Mouse (Mus musculus): ENCODE results near the gene Xlr5c. TPM values are rescaled to one million over a fixed set of nuclear protein-coding genes. Genes with fewer than 3 reads are reported as not detected.
"Not testable (repeated sequence)": the region's sequence is repeated elsewhere in the genome, so short reads cannot be mapped to it uniquely, and the experiment has no call there.

Gene Xlr5c
- polyA plus RNA-seq, 2 experiments: not detected

DNA sequence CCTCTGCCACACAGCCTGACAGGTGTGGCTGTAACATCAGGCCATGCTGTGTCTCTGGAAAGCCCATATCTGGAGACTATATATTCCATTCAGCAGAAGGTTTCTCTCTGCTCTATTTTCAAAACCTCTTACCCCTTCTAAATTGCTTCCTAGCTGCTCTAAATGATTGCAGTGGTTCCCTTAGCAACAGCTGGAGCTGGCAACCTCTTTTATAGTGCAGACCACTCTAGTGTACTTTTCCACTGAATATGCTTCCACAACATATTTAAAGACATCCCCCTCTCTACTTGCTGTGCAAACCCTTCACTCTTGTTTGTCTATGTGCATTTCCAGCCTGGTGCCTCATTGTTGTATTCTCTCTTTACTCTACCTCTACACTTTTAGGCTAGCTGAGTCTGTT lies 40.8 kb upstream of the Xlr5c start:
- H3K27me3 ChIP-seq (ENCODE audit: control insufficient read depth, insufficient read depth, low read length): no peaks in the 10 kb centered on the region
- no peak overlapping the region for H3K9ac ChIP-seq (replicated peaks)
- DNase-seq (ENCODE audit: low read depth in 3 of 3, low spot score in 3 of 3): no peak
- H3K9me3 ChIP-seq (ENCODE audit: control insufficient read depth, low read length): no peaks in the 10 kb centered on the region
- H3K4me3 ChIP-seq (ENCODE audit: insufficient read depth in 1 of 2, low read depth in 2 of 2, low read length in 2 of 2): no peak overlapping the region
- H3K36me3 ChIP-seq (replicated peaks; ENCODE audit: control insufficient read depth, insufficient read depth, low read depth): no peaks in the 10 kb centered on the region
- TF ChIP-seq EP300 (IDR thresholded peaks at IDR 0.05; ENCODE audit: low read depth) (no peak), CTCF (IDR thresholded peaks at IDR 0.05; ENCODE audit: low read depth) (no peak)
- H3K4me1 ChIP-seq (replicated peaks; ENCODE audit: control insufficient read depth in 2 of 2, insufficient read depth in 2 of 2, low read length in 1 of 2): no peaks in the 10 kb centered on the region
- no peak for ATAC-seq (ENCODE audit: insufficient read depth)
- H3K27ac ChIP-seq: no peak overlapping the region
- H3K4me2 ChIP-seq (ENCODE audit: low read depth): no peak overlapping the region

DNA sequence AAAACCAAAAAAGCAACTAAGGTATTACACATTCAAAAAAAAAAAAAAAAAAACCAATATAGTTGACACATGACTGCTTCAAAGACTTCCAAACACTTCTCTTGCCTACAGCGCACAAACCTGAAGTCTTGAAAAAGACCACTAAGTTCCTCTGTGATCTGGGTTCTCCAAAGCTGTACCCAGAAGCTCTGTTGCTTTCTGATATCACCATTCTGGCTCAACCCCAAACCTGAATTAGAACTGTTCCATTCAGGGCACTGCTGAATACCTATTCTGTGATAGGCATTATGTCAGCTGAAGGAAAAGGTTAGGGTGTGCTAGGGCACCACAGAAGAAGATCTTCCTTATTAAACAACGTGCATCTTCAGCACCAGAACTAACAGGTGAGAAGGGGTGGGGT lies 34.4 kb upstream of the Xlr5c start:
- TF ChIP-seq CTCF (IDR thresholded peaks at IDR 0.05; ENCODE audit: low read depth) (no peak), EP300 (IDR thresholded peaks at IDR 0.05; ENCODE audit: low read depth) (no peak)
- no peak overlapping the region for H3K4me2 ChIP-seq (ENCODE audit: low read depth)
- no peak overlapping the region for H3K4me3 ChIP-seq (ENCODE audit: insufficient read depth in 1 of 2, low read depth in 2 of 2, low read length in 2 of 2)
- 39% methylated on average over 2 of the region's 2 CpGs for WGBS (ENCODE audit: insufficient replicate concordance)
- ATAC-seq (ENCODE audit: insufficient read depth) (no peak), DNase-seq (ENCODE audit: low read depth in 3 of 3, low spot score in 3 of 3) (no peak)
- no peak overlapping the region for H3K9ac ChIP-seq (replicated peaks)
- H3K36me3 ChIP-seq (replicated peaks; ENCODE audit: control insufficient read depth, insufficient read depth, low read depth): no peaks in the 10 kb centered on the region
- H3K27me3 ChIP-seq (ENCODE audit: control insufficient read depth, insufficient read depth, low read length): no peaks in the 10 kb centered on the region
- no peaks in the 10 kb centered on the region for H3K4me1 ChIP-seq (replicated peaks; ENCODE audit: control insufficient read depth in 2 of 2, insufficient read depth in 2 of 2, low read length in 1 of 2)
- no peak overlapping the region for H3K27ac ChIP-seq
- H3K9me3 ChIP-seq (ENCODE audit: control insufficient read depth, low read length): no peaks in the 10 kb centered on the region

DNA sequence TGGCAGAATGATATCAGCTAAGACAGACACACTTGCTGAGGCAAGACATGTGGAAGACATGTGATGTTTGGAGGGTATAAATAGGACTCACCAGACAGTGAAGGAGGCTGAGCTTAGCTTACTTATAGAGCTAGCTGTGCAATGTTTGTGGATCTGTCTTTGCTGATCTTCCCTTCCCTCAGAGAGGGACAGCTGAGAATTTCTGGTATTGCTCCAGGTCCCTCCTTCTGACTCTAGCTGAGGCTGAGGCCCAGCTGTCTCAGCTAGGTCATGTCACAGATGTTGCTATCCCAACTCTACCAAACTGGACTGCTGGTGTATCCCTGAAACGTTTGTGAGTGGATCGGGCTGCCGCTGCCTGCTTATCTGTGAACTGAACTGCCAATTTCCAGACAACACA lies 28.3 kb upstream of the Xlr5c start:
- no peak for TF ChIP-seq CTCF (IDR thresholded peaks at IDR 0.05; ENCODE audit: low read depth)
- TF ChIP-seq EP300 (IDR thresholded peaks at IDR 0.05; ENCODE audit: low read depth): no peak
- Histone ChIP-seq H3K4me2 (ENCODE audit: low read depth) (no peak overlapping the region), H3K4me1 (replicated peaks; ENCODE audit: control insufficient read depth in 2 of 2, insufficient read depth in 2 of 2, low read length in 1 of 2) (no peaks in the 10 kb centered on the region), H3K9ac (replicated peaks) (no peak overlapping the region), H3K4me3 (ENCODE audit: insufficient read depth in 1 of 2, low read depth in 2 of 2, low read length in 2 of 2) (no peak overlapping the region), H3K36me3 (replicated peaks; ENCODE audit: control insufficient read depth, insufficient read depth, low read depth) (no peaks in the 10 kb centered on the region), H3K27me3 (ENCODE audit: control insufficient read depth, insufficient read depth, low read length) (no peaks in the 10 kb centered on the region), H3K27ac (no peak overlapping the region), H3K9me3 (ENCODE audit: control insufficient read depth, low read length) (no peaks in the 10 kb centered on the region)
- no peak for DNase-seq (ENCODE audit: low read depth in 3 of 3, low spot score in 3 of 3)
- ATAC-seq (ENCODE audit: insufficient read depth): no peak
- 50% methylated on average over 3 of the region's 3 CpGs for WGBS (ENCODE audit: insufficient replicate concordance)

DNA sequence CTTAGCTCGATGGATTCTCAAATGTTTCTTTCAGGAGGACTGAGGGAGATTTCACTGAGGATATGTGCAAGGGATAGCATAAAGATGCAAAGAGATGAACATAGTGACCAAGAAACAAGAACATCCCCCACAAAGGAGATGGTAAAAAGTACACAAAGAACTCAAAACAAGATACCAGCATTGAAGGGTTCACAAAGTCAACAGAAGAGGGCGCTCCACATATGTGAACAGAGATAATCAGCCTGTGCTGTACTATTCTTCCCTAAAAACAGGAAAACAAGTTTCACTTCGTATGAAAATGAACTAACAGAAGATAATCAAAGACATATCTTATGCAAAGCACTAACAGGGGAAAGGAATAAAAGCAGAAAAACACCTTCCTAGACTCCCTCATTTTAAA lies 19.7 kb upstream of the Xlr5c start:
- no peaks in the 10 kb centered on the region for H3K9me3 ChIP-seq (ENCODE audit: control insufficient read depth, low read length)
- TF ChIP-seq CTCF (IDR thresholded peaks at IDR 0.05; ENCODE audit: low read depth): peak; percentile 34; the same call in 1 of the 2 replicates
- TF ChIP-seq EP300 (IDR thresholded peaks at IDR 0.05; ENCODE audit: low read depth): no peak
- 18% methylated on average over 3 of the region's 3 CpGs for whole genome bisulfite sequencing (ENCODE audit: insufficient replicate concordance)
- DNase-seq (ENCODE audit: low read depth in 3 of 3, low spot score in 3 of 3) (peak in 2 of 3 experiments; percentile 1 to 9), ATAC-seq (ENCODE audit: insufficient read depth) (no peak)
- H3K4me3 ChIP-seq (ENCODE audit: insufficient read depth in 1 of 2, low read depth in 2 of 2, low read length in 2 of 2): no peak overlapping the region
- H3K9ac ChIP-seq (replicated peaks): no peak overlapping the region
- H3K36me3 ChIP-seq (replicated peaks; ENCODE audit: control insufficient read depth, insufficient read depth, low read depth): no peaks in the 10 kb centered on the region
- no peak overlapping the region for H3K4me2 ChIP-seq (ENCODE audit: low read depth)
- no peaks in the 10 kb centered on the region for H3K4me1 ChIP-seq (replicated peaks; ENCODE audit: control insufficient read depth in 2 of 2, insufficient read depth in 2 of 2, low read length in 1 of 2)
- no peak overlapping the region for H3K27ac ChIP-seq
- no peaks in the 10 kb centered on the region for H3K27me3 ChIP-seq (ENCODE audit: control insufficient read depth, insufficient read depth, low read length)

DNA sequence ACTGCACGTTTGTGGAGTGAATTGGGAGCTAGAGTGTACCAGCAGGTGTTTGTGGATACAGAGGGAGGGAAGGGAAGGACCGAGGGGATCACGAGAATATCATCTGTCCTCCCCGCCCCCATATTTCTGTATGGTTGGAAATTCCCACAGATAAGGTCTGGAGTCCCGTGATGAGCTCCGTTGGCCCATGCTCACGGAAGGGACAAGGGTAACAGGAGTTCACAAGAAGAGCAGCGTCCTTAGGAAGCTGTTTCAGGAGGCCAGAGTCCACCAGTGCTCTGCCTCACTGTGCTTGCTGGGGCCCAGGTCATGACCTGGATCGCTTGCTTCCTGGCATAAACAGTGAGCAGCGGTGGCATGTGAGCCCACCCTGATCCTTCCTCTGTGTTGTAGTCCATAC lies 3.0 kb upstream of the Xlr5c start:
- not testable (repeated sequence) for H3K36me3 ChIP-seq (replicated peaks; ENCODE audit: control insufficient read depth, insufficient read depth, low read depth); DNase-seq (ENCODE audit: low read depth in 3 of 3, low spot score in 3 of 3); H3K27me3 ChIP-seq (ENCODE audit: control insufficient read depth, insufficient read depth, low read length); H3K4me2 ChIP-seq (ENCODE audit: low read depth); H3K9ac ChIP-seq (replicated peaks); H3K27ac ChIP-seq; ATAC-seq (ENCODE audit: insufficient read depth); H3K4me1 ChIP-seq (replicated peaks; ENCODE audit: control insufficient read depth in 2 of 2, insufficient read depth in 2 of 2, low read length in 1 of 2); H3K9me3 ChIP-seq (ENCODE audit: control insufficient read depth, low read length); H3K4me3 ChIP-seq (ENCODE audit: insufficient read depth in 1 of 2, low read depth in 2 of 2, low read length in 2 of 2)
- 47% methylated on average over 7 of the region's 10 CpGs for WGBS (ENCODE audit: insufficient replicate concordance)

DNA sequence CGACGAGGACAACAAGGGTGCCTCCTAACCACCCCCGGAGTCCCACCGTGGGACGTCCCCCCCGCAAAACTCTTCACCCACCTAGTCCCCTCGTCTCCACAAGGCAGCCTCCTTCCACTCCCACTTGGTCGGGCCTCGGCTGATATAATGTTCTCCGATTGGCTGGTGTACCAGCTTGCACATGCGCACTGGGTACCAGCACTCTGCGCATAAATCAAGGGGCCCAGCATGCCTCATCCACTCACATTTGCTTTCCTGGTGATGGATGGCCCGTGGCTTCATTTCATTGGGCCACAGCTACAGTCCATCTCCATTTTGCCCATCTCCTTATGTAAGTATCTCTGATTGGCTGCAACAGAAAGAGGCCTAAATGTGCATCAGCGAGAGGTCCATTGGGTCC lies 27.5 kb downstream of the Xlr5c start, which contains the start of gene Xlr3c:
TSS of gene Xlr3c (minus strand) at position 121 of the 400 bp plus-strand sequence.
- not testable (repeated sequence) for ATAC-seq (ENCODE audit: insufficient read depth); H3K9ac ChIP-seq (replicated peaks); H3K27ac ChIP-seq; H3K36me3 ChIP-seq (replicated peaks; ENCODE audit: control insufficient read depth, insufficient read depth, low read depth); DNase-seq (ENCODE audit: low read depth in 3 of 3, low spot score in 3 of 3); H3K27me3 ChIP-seq (ENCODE audit: control insufficient read depth, insufficient read depth, low read length); H3K4me1 ChIP-seq (replicated peaks; ENCODE audit: control insufficient read depth in 2 of 2, insufficient read depth in 2 of 2, low read length in 1 of 2); H3K9me3 ChIP-seq (ENCODE audit: control insufficient read depth, low read length); H3K4me3 ChIP-seq (ENCODE audit: insufficient read depth in 1 of 2, low read depth in 2 of 2, low read length in 2 of 2); H3K4me2 ChIP-seq (ENCODE audit: low read depth)
- WGBS (ENCODE audit: insufficient replicate concordance): 67% methylated on average over 14 of the region's 14 CpGs

DNA sequence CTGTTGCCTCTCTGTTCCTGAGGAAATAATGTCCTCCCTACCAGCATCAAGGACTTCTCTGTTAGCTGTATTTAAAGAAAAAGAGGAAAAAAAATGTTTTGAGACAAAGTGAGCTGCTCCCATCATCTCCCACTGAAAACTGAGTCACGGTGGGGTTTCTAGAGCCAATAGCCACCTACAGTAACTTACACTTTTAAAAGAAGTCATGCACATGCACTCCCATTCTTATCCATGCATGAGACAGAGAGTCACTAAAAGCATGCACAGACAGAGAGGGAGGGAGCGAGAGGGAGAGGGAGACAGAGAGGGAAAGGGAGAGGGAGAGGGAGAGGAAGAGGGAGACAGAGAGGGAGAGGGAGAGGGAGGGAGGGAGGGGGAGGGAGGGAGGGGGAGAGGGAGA lies 30.3 kb downstream of the Xlr5c start:
- DNase-seq (ENCODE audit: low read depth in 3 of 3, low spot score in 3 of 3); H3K9me3 ChIP-seq (ENCODE audit: control insufficient read depth, low read length); ATAC-seq (ENCODE audit: insufficient read depth); H3K36me3 ChIP-seq (replicated peaks; ENCODE audit: control insufficient read depth, insufficient read depth, low read depth); H3K4me1 ChIP-seq (replicated peaks; ENCODE audit: control insufficient read depth in 2 of 2, insufficient read depth in 2 of 2, low read length in 1 of 2); H3K27me3 ChIP-seq (ENCODE audit: control insufficient read depth, insufficient read depth, low read length); H3K27ac ChIP-seq; H3K9ac ChIP-seq (replicated peaks); H3K4me2 ChIP-seq (ENCODE audit: low read depth); H3K4me3 ChIP-seq (ENCODE audit: insufficient read depth in 1 of 2, low read depth in 2 of 2, low read length in 2 of 2): not testable (repeated sequence)
- 61% methylated on average over 1 of the region's 2 CpGs for WGBS (ENCODE audit: insufficient replicate concordance)

DNA sequence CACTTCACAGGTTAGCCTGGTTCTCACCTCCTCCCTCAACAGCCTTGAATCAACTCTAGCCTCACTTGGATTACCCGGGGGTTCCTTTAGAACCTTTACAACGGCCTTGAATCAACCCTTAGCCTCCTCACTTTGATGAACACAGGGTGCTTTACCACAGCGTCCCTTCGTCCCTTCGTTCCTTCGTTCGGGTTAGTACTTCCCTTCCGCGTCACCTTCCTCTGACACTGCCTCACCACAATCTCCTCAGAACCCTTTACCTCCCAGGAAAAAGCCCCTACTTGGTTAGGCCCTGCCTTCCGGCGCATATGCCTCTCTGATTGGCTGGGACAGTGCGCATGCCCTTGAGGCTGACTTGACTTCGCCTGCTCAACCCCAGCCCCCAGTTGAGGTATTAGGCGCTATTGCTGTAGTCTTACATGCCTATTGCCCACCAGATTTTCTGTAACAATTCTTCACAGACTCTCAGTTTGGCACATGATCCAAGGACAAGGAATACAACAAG lies 49.9 kb downstream of the Xlr5c start, which contains the start of gene Xlr4c:
TSS of gene Xlr4c (minus strand) at position 310 of the 505 bp plus-strand sequence.
- H3K27ac ChIP-seq; H3K36me3 ChIP-seq (replicated peaks; ENCODE audit: control insufficient read depth, insufficient read depth, low read depth); H3K4me1 ChIP-seq (replicated peaks; ENCODE audit: control insufficient read depth in 2 of 2, insufficient read depth in 2 of 2, low read length in 1 of 2); H3K4me2 ChIP-seq (ENCODE audit: low read depth); H3K4me3 ChIP-seq (ENCODE audit: insufficient read depth in 1 of 2, low read depth in 2 of 2, low read length in 2 of 2); DNase-seq (ENCODE audit: low read depth in 3 of 3, low spot score in 3 of 3); H3K9ac ChIP-seq (replicated peaks); H3K27me3 ChIP-seq (ENCODE audit: control insufficient read depth, insufficient read depth, low read length); ATAC-seq (ENCODE audit: insufficient read depth); H3K9me3 ChIP-seq (ENCODE audit: control insufficient read depth, low read length): not testable (repeated sequence)
- WGBS (ENCODE audit: insufficient replicate concordance): 61% methylated on average over 13 of the region's 14 CpGs

Data from liver, embryonic 14.5 days (tissue).